Mouse (Mus musculus) megakaryocyte-erythroid progenitor cell, adult 5-6 weeks (primary cell): Measurements from ENCODE around the gene Rhox2e. TPM values are rescaled to one million over a fixed set of nuclear protein-coding genes. Genes with fewer than 3 reads are reported as not detected.
"Not testable (repeated sequence)": the region's sequence is repeated elsewhere in the genome, so short reads cannot be mapped to it uniquely, and the experiment has no call there.

Source experiments
- ATAC-seq: replicated peaks from 2 replicates; pipeline ENCODE4 v1.8.0; 2016; ENCODE audit warnings: mild to moderate bottlenecking, inconsistent platforms; ENCODE audit not compliant: severe bottlenecking, poor library complexity, low FRiP score, low TSS enrichment
- total RNA-seq, 2 experiments: library from RNA; stranded (forward) in 1 of 2; stranded (reverse) in 1 of 2; fragments of 200-1000, 215-1000 nt in 1 of 2; fragments of >200 nt in 1 of 2; fragmentation: Nextera tagmentation in 1 of 2; gene quantifications; 2 replicates each; pipeline ENCODE4 v1.2.3; 2014 to 2017

The Rhox2e gene
- not detected in 2 replicates for total RNA-seq (2014; fragmentation: Nextera tagmentation)
- not detected in 2 replicates for total RNA-seq (2017)

DNA sequence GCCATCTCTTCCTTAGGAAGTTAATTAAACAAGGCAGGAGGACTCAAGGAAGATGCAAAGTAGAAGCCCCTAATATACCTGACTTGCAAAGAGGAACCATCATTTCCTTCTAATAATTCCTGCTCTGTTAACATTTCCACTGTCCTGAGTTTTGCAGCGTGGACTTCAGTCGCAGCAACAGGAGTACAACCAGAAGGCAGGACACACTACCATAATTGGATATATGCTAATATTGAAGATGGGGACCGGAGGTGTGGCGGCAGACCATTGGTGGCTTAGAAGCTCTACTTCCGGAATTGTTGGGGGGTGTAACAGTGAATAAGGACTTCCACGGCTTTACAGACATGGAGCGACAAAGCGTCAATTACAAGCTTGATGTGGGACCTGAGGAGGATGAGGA lies at the start of gene Rhox2e:
Rhox2e (plus strand) TSS at position 301 of the 400 bp plus-strand sequence.
- not testable (repeated sequence) for ATAC-seq

DNA sequence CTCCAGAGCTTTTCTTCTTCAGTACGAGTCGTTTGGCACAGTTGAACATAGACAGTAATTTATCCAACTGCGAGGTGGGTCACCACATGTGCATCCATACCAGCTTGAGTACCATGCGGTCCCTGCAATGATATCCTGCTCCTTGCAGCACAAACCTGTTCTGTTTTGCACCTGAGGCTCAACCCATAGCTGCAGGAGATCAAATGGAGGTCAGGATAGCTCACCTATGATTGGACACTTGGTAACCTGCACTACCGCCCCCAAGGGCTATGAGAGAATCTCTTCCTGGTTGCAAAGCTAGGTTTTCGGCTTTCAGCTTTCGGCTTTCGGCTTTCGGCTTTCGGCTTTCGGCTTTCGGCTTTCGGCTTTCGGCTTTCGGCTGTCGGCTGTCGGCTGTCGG lies 16.2 kb upstream of the Rhox2e start, which contains the start of gene Rhox4d:
Rhox4d (plus strand) TSS at position 301 of the 400 bp plus-strand sequence.
- ATAC-seq, result not testable (repeated sequence)

DNA sequence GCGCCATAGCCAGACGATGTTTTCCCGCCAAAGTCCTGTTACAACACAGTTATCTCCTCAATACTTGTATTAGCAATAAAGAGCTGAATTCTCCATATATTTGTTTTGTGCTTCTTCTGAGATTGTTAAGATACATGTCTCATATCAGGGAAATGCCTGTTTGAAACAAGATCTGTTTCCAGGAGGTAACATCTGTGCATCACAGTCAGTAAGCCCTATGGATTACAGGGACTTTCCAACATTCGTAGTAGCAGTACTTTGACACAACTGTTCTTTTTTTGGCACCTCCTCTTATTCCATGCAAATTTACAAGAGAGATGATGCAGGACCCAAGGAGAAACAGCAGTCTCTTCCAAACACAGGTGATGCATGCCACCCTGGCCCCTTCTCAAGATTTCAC lies 11.5 kb downstream of the Rhox2e start, which contains the start of gene Rhox3e:
Rhox3e (plus strand) TSS at position 301 of the 400 bp plus-strand sequence.
- not testable (repeated sequence) for ATAC-seq

DNA sequence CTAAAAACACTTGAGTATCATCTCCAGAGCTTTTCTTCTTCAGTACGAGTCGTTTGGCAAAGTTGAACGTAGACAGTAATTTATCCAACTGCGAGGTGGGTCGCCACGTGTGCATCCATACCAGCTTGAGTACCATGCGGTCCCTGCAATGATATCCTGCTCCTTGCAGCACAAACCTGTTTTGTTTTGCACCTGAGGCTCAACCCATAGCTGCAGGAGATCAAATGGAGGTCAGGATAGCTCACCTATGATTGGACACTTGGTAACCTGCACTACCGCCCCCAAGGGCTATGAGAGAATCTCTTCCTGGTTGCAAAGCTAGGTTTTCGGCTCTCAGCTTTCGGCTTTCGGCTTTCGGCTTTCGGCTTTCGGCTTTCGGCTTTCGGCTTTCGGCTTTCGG lies 26.9 kb downstream of the Rhox2e start, which contains the start of gene Rhox4e:
Rhox4e (plus strand) TSS at position 301 of the 400 bp plus-strand sequence.
- ATAC-seq, result not testable (repeated sequence)

DNA sequence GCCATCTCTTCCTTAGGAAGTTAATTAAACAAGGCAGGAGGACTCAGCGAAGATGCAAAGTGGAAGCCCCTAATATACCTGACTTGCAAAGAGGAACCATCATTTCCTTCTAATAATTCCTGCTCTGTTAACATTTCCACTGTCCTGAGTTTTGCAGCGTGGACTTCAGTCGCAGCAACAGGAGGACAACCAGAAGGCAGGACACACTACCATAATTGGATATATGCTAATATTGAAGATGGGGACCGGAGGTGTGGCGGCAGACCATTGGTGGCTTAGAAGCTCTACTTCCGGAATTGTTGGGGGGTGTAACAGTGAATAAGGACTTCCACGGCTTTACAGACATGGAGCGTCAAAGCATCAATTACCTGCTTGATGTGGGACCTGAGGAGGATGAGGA lies 40.9 kb downstream of the Rhox2e start, which contains the start of gene Rhox2f:
Rhox2f (plus strand) TSS at position 301 of the 400 bp plus-strand sequence.
- ATAC-seq, result not testable (repeated sequence)

DNA sequence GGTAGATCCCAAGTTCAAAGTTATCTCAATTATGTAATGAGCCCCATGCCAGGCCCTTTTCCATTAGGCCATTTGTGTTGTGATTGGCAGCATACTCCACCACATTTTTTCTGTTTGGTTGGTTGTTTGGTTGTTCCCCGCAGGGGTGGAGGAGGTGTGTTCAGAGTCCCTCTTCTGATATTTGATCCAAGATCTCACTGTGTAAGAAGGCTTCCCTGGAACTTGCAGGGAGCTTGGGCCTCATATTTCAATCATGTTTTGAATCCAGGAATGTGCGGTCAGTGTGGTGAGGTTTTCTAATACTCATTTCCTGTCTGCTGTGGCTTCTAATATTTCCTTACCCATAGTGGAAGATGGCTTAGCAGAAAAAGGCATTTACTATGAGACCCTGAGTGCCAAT lies 42.4 kb downstream of the Rhox2e start:
- not testable (repeated sequence) for ATAC-seq

DNA sequence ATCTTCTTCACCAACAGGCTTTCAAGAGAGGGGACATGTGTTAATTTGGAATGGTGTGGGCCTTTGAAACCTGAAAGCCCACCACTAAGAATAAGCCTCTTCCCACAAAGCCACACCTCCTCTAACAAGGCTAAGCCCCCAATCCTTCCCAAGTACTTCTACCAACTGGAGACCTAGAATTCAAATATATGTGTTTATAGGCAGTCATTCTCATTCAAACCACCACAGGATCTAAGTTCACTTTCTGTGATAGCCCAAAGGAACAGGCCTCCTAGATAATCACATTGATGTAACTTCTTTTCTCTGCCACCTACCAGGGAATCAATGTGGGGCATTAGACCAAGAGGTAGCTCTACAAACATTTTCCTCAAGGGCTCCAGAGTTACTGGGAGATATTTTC lies 50.4 kb downstream of the Rhox2e start, which contains the start of gene Rhox3f:
Rhox3f (plus strand) TSS at position 301 of the 400 bp plus-strand sequence.
- ATAC-seq, result not testable (repeated sequence)

Other genes with a start within 250 kb of the Rhox2e start
- not detected in 2 replicates for gene Rhox3a2, start 150.4 kb upstream of the Rhox2e start, total RNA-seq (2014; fragmentation: Nextera tagmentation)
- not detected in 2 replicates for gene Rhox3a2, start 150.4 kb upstream of the Rhox2e start, total RNA-seq (2017)
- gene Rhox4a2, start 139.6 kb upstream of the Rhox2e start, total RNA-seq (2014; fragmentation: Nextera tagmentation), result not detected in 2 replicates
- gene Rhox4a2, start 139.6 kb upstream of the Rhox2e start, total RNA-seq (2017), result not detected in 2 replicates
- gene Rhox2b, start 118.4 kb upstream of the Rhox2e start, total RNA-seq (2014; fragmentation: Nextera tagmentation), result not detected in 2 replicates
- gene Rhox2b, start 118.4 kb upstream of the Rhox2e start, total RNA-seq (2017), result not detected in 2 replicates
- not detected in 2 replicates for gene Rhox4b, start 98.0 kb upstream of the Rhox2e start, total RNA-seq (2014; fragmentation: Nextera tagmentation)
- gene Rhox4b, start 98.0 kb upstream of the Rhox2e start, total RNA-seq (2017), result not detected in 2 replicates
- gene Rhox2c, start 76.8 kb upstream of the Rhox2e start, total RNA-seq (2014; fragmentation: Nextera tagmentation), result not detected in 2 replicates
- gene Rhox2c, start 76.8 kb upstream of the Rhox2e start, total RNA-seq (2017), result not detected in 2 replicates
- not detected in 2 replicates for gene Rhox3c, start 71.9 kb upstream of the Rhox2e start, total RNA-seq (2014; fragmentation: Nextera tagmentation)
- gene Rhox3c, start 71.9 kb upstream of the Rhox2e start, total RNA-seq (2017), result not detected in 2 replicates
- not detected in 2 replicates for gene Rhox4c, start 50.1 kb upstream of the Rhox2e start, total RNA-seq (2014; fragmentation: Nextera tagmentation)
- not detected in 2 replicates for gene Rhox4c, start 50.1 kb upstream of the Rhox2e start, total RNA-seq (2017)
- gene Rhox2d, start 37.0 kb upstream of the Rhox2e start, total RNA-seq (2014; fragmentation: Nextera tagmentation), result not detected in 2 replicates
- not detected in 2 replicates for gene Rhox2d, start 37.0 kb upstream of the Rhox2e start, total RNA-seq (2017)
- gene Rhox4d, start 16.1 kb upstream of the Rhox2e start, total RNA-seq (2014; fragmentation: Nextera tagmentation), result not detected in 2 replicates
- not detected in 2 replicates for gene Rhox4d, start 16.1 kb upstream of the Rhox2e start, total RNA-seq (2017)
- gene Rhox3e, start 11.6 kb downstream of the Rhox2e start, total RNA-seq (2014; fragmentation: Nextera tagmentation), result not detected in 2 replicates
- not detected in 2 replicates for gene Rhox3e, start 11.6 kb downstream of the Rhox2e start, total RNA-seq (2017)
- gene Rhox4e, start 27.0 kb downstream of the Rhox2e start, total RNA-seq (2014; fragmentation: Nextera tagmentation), result not detected in 2 replicates
- gene Rhox4e, start 27.0 kb downstream of the Rhox2e start, total RNA-seq (2017), result not detected in 2 replicates
- gene Rhox2f, start 41.0 kb downstream of the Rhox2e start, total RNA-seq (2014; fragmentation: Nextera tagmentation), result not detected in 2 replicates
- gene Rhox2f, start 41.0 kb downstream of the Rhox2e start, total RNA-seq (2017), result not detected in 2 replicates
- not detected in 2 replicates for gene Rhox3f, start 50.5 kb downstream of the Rhox2e start, total RNA-seq (2014; fragmentation: Nextera tagmentation)
- not detected in 2 replicates for gene Rhox3f, start 50.5 kb downstream of the Rhox2e start, total RNA-seq (2017)
- not detected in 2 replicates for gene Rhox4f, start 77.3 kb downstream of the Rhox2e start, total RNA-seq (2014; fragmentation: Nextera tagmentation)
- not detected in 2 replicates for gene Rhox4f, start 77.3 kb downstream of the Rhox2e start, total RNA-seq (2017)
- not detected in 2 replicates for gene Rhox3g, start 98.2 kb downstream of the Rhox2e start, total RNA-seq (2014; fragmentation: Nextera tagmentation)
- not detected in 2 replicates for gene Rhox3g, start 98.2 kb downstream of the Rhox2e start, total RNA-seq (2017)
- gene Rhox2g, start 113.0 kb downstream of the Rhox2e start, total RNA-seq (2014; fragmentation: Nextera tagmentation), result not detected in 2 replicates
- not detected in 2 replicates for gene Rhox2g, start 113.0 kb downstream of the Rhox2e start, total RNA-seq (2017)
- gene Rhox4g, start 120.9 kb downstream of the Rhox2e start, total RNA-seq (2014; fragmentation: Nextera tagmentation), result not detected in 2 replicates
- gene Rhox4g, start 120.9 kb downstream of the Rhox2e start, total RNA-seq (2017), result not detected in 2 replicates
- gene Rhox3h, start 138.3 kb downstream of the Rhox2e start, total RNA-seq (2014; fragmentation: Nextera tagmentation), result not detected in 2 replicates
- gene Rhox3h, start 138.3 kb downstream of the Rhox2e start, total RNA-seq (2017), result not detected in 2 replicates
- gene Rhox2h, start 142.8 kb downstream of the Rhox2e start, total RNA-seq (2014; fragmentation: Nextera tagmentation), result not detected in 2 replicates
- not detected in 2 replicates for gene Rhox2h, start 142.8 kb downstream of the Rhox2e start, total RNA-seq (2017)